Mouse (Mus musculus): Measurements from ENCODE around the gene Ddah1. TPM values are rescaled to one million over a fixed set of nuclear protein-coding genes. Genes with fewer than 3 reads are reported as not detected.

The Ddah1 gene
- polyA plus RNA-seq, 1 experiment = 87.5 TPM

- no peak overlapping the region for H3K27ac ChIP-seq (ENCODE audit: insufficient read depth, low read length)
- TF ChIP-seq CTCF (IDR thresholded peaks at IDR 0.05; ENCODE audit: extremely low read depth, insufficient read depth, low read length) (no peak), POLR2A (IDR thresholded peaks at IDR 0.05; ENCODE audit: extremely low read depth, insufficient read depth, low read length) (no peak)
- peaks cover 3% of the 10 kb centered on the region; the same call in 1 of the 2 replicates for H3K4me1 ChIP-seq (ENCODE audit: control insufficient read depth, insufficient read depth, low read length)
- no peak overlapping the region for H3K4me3 ChIP-seq (ENCODE audit: insufficient read depth, low read length)
Measured at GRCm38 (mm10) chr3:145822201-145822600, 63.7 kb downstream of the Ddah1 start.

DNA sequence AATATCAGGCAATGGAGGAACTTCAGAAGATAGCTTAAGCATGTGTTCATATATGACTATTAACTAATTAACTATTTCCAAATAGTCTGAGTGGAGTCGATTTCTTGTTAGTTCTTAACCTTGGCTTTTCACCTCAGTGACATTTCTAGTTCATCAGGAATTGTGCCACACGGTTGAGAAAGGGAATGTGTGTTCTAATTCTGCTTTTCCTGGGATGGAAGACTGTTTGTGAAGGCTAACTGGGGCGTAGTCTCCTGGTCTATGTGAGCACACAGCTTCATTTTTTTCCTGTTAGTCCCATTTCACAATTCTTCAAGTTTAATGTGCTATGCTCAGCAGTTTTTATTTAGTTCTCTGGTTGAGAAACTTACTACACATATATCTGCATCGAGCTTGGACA, 65.2 kb downstream of the Ddah1 start:
- no peaks in the 10 kb centered on the region for H3K4me1 ChIP-seq (ENCODE audit: control insufficient read depth, insufficient read depth, low read length)

DNA sequence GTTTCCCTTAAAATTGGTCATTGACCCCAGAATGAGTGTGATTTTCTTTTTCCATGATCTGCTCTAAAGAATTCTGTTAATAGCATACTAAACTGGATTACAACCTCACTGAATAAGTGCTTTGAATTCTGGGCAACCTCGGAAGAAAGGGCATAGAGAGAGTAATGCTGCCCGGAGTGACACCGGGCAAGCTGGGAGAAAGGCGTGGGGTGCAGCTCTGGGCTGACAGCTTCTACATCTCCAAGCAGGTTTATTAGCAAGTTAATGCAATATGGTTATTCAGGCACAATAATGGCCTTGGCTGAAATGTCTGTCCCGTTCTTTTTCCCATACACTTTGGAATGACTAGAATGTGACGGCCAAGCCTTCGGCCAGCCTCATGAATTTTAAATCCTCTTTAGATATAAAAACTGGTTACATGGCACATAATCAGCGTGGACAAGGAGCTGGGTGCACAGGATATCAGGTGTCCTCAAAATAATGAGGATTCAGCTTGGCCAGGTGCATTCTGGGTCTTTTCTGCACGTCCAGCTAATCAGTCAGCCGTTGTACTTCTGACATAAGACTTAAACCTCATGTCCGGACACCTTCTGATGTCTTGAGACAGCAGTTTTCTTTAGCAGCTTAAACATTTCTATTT, 67.1 kb downstream of the Ddah1 start:
- TF ChIP-seq CTCF (IDR thresholded peaks at IDR 0.05; ENCODE audit: extremely low read depth, insufficient read depth, low read length) = no peak
- TF ChIP-seq POLR2A (IDR thresholded peaks at IDR 0.05; ENCODE audit: extremely low read depth, insufficient read depth, low read length) = no peak
- no peaks in the 10 kb centered on the region for H3K4me1 ChIP-seq (ENCODE audit: control insufficient read depth, insufficient read depth, low read length)
- H3K27ac ChIP-seq (ENCODE audit: insufficient read depth, low read length) = no peak overlapping the region
- no peak overlapping the region for H3K4me3 ChIP-seq (ENCODE audit: insufficient read depth, low read length)

More for the DNA sequence above, 65.2 kb downstream of the Ddah1 start:
- Histone ChIP-seq H3K4me3 (ENCODE audit: insufficient read depth, low read length) (no peak overlapping the region), H3K27ac (ENCODE audit: insufficient read depth, low read length) (no peak overlapping the region)
- TF ChIP-seq POLR2A (IDR thresholded peaks at IDR 0.05; ENCODE audit: extremely low read depth, insufficient read depth, low read length) (no peak), CTCF (IDR thresholded peaks at IDR 0.05; ENCODE audit: extremely low read depth, insufficient read depth, low read length) (no peak)

GRCm38 (mm10) chr3:145827191-145828045, 68.9 kb downstream of the Ddah1 start:
- Histone ChIP-seq H3K4me3 (ENCODE audit: insufficient read depth, low read length) (no peak overlapping the region), H3K27ac (ENCODE audit: insufficient read depth, low read length) (no peak overlapping the region), H3K4me1 (ENCODE audit: control insufficient read depth, insufficient read depth, low read length) (no peaks in the 10 kb centered on the region)
- TF ChIP-seq CTCF (IDR thresholded peaks at IDR 0.05; ENCODE audit: extremely low read depth, insufficient read depth, low read length) = no peak

- H3K27ac ChIP-seq (ENCODE audit: insufficient read depth, low read length) = no peak overlapping the region
- 0 out of 2 replicates have a peak, but pooled peaks cover 2% of the 10 kb centered on the region for H3K4me1 ChIP-seq (ENCODE audit: control insufficient read depth, insufficient read depth, low read length)
- no peak overlapping the region for H3K4me3 ChIP-seq (ENCODE audit: insufficient read depth, low read length)
- TF ChIP-seq POLR2A (IDR thresholded peaks at IDR 0.05; ENCODE audit: extremely low read depth, insufficient read depth, low read length) (no peak), CTCF (IDR thresholded peaks at IDR 0.05; ENCODE audit: extremely low read depth, insufficient read depth, low read length) (no peak)
Measured at GRCm38 (mm10) chr3:145828906-145829305, 70.4 kb downstream of the Ddah1 start.

DNA sequence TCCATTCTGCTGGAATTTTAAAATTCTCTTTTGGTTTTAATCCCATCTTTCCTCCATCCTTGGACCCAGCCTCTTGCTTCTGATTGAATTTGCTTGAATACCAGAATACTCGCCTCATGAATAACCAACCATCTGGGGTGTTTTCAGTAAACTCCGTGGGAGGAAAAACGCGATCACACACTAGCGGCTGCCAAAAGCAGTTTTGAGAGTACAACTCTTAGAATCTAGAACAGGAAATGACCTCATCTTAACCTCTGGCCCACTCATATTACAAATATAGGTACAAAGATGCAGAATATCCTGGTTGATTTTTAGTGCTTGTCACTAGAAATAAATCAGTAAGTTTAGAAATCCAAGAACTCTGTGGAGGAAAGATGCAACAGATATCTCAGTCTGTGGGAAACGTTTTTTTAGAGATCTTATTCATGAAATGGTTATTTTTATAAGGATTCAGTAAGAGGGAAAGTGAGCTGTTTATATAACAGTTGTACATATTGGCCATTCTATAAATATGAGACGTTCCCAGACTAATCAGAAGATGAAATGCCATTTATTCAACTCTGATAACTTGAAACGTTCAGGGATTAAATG, 75.6 kb downstream of the Ddah1 start:
- Histone ChIP-seq H3K4me3 (ENCODE audit: insufficient read depth, low read length) (no peak overlapping the region), H3K4me1 (ENCODE audit: control insufficient read depth, insufficient read depth, low read length) (peaks cover 2% of the 10 kb centered on the region; the same call in 1 of the 2 replicates), H3K27ac (ENCODE audit: insufficient read depth, low read length) (no peak overlapping the region)
- TF ChIP-seq CTCF (IDR thresholded peaks at IDR 0.05; ENCODE audit: extremely low read depth, insufficient read depth, low read length) (no peak), POLR2A (IDR thresholded peaks at IDR 0.05; ENCODE audit: extremely low read depth, insufficient read depth, low read length) (no peak)

- Histone ChIP-seq H3K4me1 (ENCODE audit: control insufficient read depth, insufficient read depth, low read length) (peaks cover 2% of the 10 kb centered on the region; the same call in 1 of the 2 replicates), H3K27ac (ENCODE audit: insufficient read depth, low read length) (no peak overlapping the region), H3K4me3 (ENCODE audit: insufficient read depth, low read length) (no peak overlapping the region)
- TF ChIP-seq CTCF (IDR thresholded peaks at IDR 0.05; ENCODE audit: extremely low read depth, insufficient read depth, low read length) = no peak
- TF ChIP-seq POLR2A (IDR thresholded peaks at IDR 0.05; ENCODE audit: extremely low read depth, insufficient read depth, low read length) = no peak
Measured at GRCm38 (mm10) chr3:145838281-145838680, 79.8 kb downstream of the Ddah1 start.

GRCm38 (mm10) chr3:145841961-145842710, 83.7 kb downstream of the Ddah1 start:
- TF ChIP-seq CTCF (IDR thresholded peaks at IDR 0.05; ENCODE audit: extremely low read depth, insufficient read depth, low read length) (no peak), POLR2A (IDR thresholded peaks at IDR 0.05; ENCODE audit: extremely low read depth, insufficient read depth, low read length) (no peak)
- no peak overlapping the region for H3K4me3 ChIP-seq (ENCODE audit: insufficient read depth, low read length)
- H3K27ac ChIP-seq (ENCODE audit: insufficient read depth, low read length) = no peak overlapping the region
- no peaks in the 10 kb centered on the region for H3K4me1 ChIP-seq (ENCODE audit: control insufficient read depth, insufficient read depth, low read length)

- H3K27ac ChIP-seq (ENCODE audit: insufficient read depth, low read length) = no peak overlapping the region
- H3K4me1 ChIP-seq (ENCODE audit: control insufficient read depth, insufficient read depth, low read length) = no peaks in the 10 kb centered on the region
- H3K4me3 ChIP-seq (ENCODE audit: insufficient read depth, low read length) = no peak overlapping the region
- no peak for TF ChIP-seq CTCF (IDR thresholded peaks at IDR 0.05; ENCODE audit: extremely low read depth, insufficient read depth, low read length)
Measured at GRCm38 (mm10) chr3:145843836-145844235, 85.4 kb downstream of the Ddah1 start.
